Mouse (Mus musculus) retina, adult 2 months (tissue): Measurements from ENCODE around the gene Clec16a.

Experiments used
- DNase-seq: peaks from one replicate; pipeline ENCODE4 v3.0.0-alpha.2; 2012; ENCODE audit warnings: low read depth, low spot score

The Clec16a gene

GRCm38 (mm10) chr16:10534567-10534966, 10.6 kb upstream of the Clec16a start:
- DNase-seq, result no peak

DNA sequence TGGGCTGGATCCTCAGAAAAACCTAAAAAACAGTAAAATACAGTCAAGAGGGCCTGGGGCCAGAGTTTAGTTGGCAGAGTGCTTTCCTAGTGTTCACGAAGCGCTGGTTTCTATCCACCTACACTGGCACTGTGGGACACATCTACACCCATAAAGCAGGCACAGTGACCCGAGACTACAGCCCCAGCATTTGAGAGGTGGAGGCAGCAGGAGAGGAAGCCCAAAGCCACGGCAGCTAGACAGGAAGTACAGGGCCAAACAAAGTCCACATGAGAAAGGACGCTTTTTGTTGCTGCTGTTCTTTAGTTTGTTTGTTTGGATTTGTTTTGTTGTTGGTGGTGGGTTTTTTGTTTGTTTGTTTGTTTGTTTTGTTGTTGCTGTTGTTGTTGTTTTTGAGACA, 8.8 kb upstream of the Clec16a start:
- DNase-seq, result no peak

GRCm38 (mm10) chr16:10536961-10537360, 8.2 kb upstream of the Clec16a start:
- no peak for DNase-seq

DNA sequence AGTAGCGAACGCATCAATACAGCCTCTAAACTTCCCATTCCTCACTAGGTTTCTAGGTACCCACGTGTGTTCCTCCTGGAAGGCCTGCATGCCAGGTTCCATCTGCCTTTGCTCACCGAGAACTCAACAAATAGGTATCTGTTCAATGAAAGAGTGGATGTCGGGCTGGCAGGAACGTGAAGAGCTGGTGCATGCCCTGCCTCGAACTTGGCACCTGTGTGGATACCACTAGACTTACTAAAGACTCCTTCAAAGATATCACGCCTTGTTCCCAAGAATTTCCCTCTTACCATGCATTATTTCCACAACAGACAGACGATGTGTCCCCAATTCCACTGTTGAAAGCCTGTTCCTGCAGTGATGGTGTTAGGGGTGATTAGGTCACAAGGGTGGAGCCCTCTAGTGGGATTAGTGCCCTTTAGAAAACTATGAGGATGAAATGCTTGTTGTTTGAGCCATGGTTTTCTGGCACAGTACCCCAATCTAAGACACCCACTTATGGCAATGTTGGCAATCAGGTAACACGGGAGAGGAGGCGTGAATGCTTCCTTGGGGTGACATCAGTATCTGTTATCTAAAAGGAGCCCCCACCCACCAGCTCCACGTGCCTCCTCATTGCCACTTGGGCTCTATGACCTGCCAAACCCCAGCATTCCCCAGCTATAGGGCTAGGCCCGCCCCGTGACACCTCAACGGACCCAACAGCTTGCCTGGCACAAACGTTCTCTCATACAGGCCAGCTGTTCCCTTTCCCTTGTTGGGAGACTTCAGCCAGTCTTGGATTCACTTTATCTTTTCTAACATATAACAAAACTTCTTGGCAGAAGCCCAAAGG, 4.2 kb upstream of the Clec16a start:
- no peak for DNase-seq

DNA sequence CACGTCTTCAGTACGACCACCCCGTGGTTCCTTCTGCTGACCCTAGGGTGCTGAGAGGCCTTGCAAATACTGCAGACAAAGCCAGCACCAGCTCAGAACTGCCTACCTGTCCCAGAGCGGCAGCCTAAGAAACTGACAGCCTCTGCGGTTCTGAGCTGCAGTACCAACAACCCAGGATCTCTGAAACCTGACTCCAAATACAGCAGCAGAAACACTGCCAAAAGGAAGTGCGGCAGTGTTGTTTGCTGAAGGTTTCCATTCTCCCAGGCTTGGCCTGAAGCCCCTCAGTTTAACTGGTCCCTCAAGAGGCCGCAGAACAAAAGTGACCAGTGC, 3.6 kb upstream of the Clec16a start:
- no peak for DNase-seq

DNA sequence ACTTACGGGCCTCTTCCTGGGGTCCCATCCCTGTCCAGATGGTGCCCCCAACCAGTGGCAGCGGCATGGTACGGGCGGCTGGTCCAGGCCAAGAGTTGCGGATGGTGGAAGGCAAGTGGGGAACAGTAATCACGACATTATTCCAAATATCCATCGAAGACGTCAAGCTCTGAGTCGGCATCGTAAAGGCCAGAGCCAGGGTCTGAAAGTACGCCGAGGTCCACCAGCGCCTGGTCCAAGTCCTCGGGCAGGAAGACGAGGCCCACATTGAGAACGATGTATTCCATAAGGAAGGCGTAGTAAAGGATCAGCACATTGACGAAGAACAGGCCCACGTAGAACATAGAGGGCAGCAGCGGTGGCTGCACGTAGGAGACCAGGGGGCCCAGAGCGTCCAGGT, 2.9 kb upstream of the Clec16a start:
- no peak for DNase-seq

DNA sequence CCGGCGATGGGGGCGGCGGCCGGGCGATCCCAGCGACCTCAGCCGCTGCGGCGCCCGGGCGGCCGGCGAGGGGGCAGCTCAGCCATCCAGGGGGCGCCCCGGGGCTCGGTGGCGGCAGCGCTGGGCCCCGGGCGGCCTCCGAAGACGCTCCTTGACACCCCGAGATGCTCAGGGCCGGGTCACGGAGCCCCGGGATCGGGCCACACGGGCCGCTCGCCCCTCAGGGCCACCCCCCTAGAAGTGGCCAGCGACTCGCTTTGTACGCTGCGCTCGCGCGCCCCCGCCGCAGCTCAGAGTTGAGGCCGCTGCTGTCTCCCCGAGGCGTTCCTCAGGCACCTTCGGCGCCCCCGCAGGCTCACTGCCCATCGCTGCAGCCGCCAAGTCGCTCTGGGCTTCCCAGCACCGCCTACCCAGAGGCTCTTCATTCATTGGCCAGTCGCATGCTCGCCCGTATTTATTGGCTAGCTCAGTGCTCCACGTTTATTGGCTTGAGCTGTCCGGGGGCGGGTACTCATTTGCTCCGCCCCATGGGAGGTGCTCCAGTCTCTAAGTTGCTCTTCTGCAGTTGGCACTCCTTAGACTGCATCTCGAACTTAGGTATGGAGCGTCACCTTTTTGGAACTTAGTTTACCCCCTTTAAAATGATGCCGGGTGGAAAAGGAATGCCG, 2.3 kb upstream of the Clec16a start, which contains the start of gene Dexi:
Gene Dexi, minus strand, starts transcription at position 357 of the 668 bp plus-strand sequence.
- DNase-seq, result peak; percentile 85

- DNase-seq, result no peak
Measured at GRCm38 (mm10) chr16:10546865-10547264, 1.7 kb downstream of the Clec16a start.

- DNase-seq, result no peak
Measured at GRCm38 (mm10) chr16:10548938-10549337, 3.8 kb downstream of the Clec16a start.

- DNase-seq, result no peak
Measured at GRCm38 (mm10) chr16:10549600-10549999, 4.5 kb downstream of the Clec16a start.

GRCm38 (mm10) chr16:10551592-10551991, 6.5 kb downstream of the Clec16a start:
- no peak for DNase-seq

- no peak for DNase-seq
Measured at GRCm38 (mm10) chr16:10553858-10554257, 8.7 kb downstream of the Clec16a start.

- DNase-seq, result no peak
Measured at GRCm38 (mm10) chr16:10559991-10560390, 14.9 kb downstream of the Clec16a start.

DNA sequence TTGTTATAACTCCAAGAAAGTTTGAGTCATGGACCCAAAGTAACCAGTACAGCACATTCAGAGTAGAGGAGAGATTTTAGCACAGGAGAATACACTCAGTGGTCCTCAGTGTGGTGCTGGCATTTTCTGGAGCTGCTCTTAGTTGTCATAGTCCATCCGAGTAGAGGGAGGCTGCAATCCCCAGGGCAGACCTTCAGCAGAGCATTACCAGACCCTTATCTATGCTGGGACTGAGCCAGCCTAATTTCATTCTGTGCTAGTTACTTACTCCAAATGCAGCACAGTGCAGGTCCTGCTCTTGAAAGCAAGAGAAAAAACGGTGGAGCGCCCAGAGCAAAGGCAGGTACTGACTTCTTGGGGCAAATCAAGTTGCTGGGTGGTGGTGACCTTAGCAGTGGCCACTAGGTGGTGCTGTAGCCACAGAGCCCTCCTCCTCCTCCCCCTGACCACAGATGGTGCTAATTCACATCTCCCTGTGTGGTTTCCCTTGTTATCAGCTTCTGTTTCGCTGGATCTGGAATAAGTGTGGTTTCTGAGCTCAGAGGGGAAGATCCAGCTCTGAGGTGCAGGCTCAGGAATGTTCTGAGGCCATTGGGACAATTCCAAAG, 20.2 kb downstream of the Clec16a start:
- DNase-seq, result peak; percentile 42

DNA sequence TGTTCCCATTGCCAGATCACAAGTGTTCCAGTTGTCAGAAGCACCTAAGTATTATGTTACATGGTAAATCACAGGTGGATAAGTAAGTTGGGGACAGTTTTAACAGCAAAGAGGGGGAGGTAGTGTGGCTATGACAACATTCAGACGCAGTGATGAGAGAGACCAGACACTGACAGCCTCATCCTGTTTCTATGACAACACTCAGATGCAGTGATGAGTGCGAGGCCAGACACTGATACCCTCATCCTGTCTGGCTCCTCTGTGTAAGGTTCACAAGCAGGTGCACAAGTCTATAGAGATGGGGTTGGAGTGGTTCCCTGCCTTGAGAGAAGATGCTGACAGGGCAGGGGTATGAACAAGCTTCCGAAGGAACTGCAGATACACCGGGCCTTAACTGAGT, 22.0 kb downstream of the Clec16a start:
- DNase-seq, result no peak

DNA sequence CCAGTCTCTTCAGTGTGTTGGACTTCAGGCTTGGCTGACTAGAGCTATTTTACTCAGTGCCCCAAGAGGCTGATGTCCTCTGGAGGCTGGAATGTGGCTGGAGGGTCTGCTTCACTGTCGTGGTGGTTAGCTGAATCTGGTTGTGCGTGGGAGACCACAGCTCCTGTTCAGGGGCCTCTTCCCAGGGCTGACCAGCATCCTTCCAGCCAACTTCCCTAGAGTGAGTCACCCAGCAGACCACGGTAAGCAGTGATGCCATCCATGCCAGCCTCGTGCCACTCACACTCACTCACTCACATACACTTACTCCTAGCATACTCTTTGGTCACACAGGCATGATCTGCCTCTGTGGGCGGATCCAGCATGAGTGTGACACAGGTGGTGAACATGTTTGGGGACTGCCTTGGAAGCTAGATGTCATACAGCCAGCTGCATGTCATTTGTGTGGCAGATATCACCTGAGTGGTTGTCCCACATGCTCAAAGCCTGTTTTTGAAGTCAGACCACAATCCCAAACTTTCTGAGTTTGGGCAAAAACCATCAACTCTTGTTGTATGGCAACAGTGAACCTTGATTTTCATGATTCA, 24.8 kb downstream of the Clec16a start:
- DNase-seq, result no peak

DNA sequence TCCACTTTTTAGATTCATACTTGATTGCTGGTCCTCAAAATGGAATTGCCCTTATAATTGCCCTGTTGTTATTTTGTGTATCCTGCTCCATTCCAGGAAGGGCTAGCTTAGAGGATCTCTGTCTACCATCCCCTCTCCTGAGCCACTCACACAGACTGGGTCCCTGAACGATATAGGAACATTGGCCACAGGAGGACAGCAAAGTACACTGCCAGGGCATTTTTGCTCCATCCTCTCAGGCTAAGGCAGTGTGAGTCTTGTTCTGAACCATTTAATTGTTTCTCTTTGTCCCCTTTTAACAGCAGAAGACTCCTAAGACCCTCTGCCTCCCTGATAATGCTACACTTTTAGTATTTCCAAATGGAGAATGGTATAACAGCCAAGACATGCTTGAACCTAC, 25.6 kb downstream of the Clec16a start:
- DNase-seq, result no peak

GRCm38 (mm10) chr16:10571820-10572219, 26.7 kb downstream of the Clec16a start:
- DNase-seq, result no peak

- no peak for DNase-seq
Measured at GRCm38 (mm10) chr16:10574936-10575335, 29.8 kb downstream of the Clec16a start.

- no peak for DNase-seq
Measured at GRCm38 (mm10) chr16:10575915-10576314, 30.8 kb downstream of the Clec16a start.

DNA sequence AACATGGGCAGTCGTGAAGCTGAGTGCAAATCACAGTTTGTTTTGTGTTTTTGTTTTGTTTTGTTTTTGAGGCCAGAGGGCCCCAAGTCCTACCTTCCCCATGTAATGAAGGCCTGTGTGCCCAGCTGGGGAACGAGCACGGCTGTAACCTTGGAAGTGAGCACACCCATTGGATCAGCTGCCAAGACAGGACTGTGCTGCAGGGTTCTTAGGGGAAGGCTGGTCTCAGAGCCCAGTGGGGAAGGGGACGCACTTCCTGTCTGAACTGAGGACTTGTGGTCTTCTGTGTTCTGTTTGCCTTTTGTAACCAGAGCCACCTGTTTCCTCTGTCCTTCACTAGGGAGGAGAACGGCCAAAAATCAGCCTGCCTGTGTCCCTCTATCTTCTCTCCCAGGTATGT, 32.4 kb downstream of the Clec16a start:
- no peak for DNase-seq

DNA sequence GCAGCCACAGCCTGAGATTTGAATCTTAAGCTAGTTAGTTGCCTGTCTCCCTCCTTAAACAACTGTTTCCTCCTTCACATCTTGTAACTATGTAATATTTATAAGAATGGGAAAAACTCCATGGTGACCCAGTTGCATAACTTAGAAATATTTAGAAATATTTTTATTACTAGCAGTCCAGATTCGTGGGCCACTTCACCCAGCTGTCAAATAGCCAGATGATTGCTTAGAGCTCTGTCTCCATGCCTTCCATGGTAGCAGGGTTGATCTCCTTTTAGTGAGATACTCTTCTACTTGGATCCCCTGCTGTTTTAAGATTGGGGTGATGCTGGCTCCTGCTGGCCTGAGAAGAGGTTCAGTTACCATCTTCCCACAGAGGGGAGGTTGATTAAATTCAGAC, 33.2 kb downstream of the Clec16a start:
- no peak for DNase-seq
